Mouse (Mus musculus): ENCODE measurements at regions not wholly inside any gene's neighbourhood (a gene's known extent, or its start where the extent isn't known, plus 50 kb on each side); places are given as distances from the start of the nearest gene placed in this dataset.
A peak's percentile ranks its signal among the peaks of the same experiment; 100 is the strongest.

GRCm38 (mm10) chr5:136632286-136632685 is 60.7 kb upstream of the Myl10 start:
- Histone ChIP-seq H3K9ac (no peak overlapping the region), H3K36me3 (no peaks in the 10 kb centered on the region), H3K27me3 (replicated peaks) (no peaks in the 10 kb centered on the region), H3K4me1 (replicated peaks) (0 out of 2 replicates have a peak, but pooled peaks cover 2% of the 10 kb centered on the region), H3K9me3 (no peaks in the 10 kb centered on the region), H3K4me2 (replicated peaks) (no peak overlapping the region), H3K4me3 (replicated peaks) (no peak overlapping the region), H3K27ac (no peak overlapping the region)
- ATAC-seq = no peak
- 78% methylated on average over 5 of the region's 5 CpGs for WGBS

GRCm38 (mm10) chr5:136633901-136634300 is 59.0 kb upstream of the Myl10 start:
- Histone ChIP-seq H3K27me3 (replicated peaks) (no peaks in the 10 kb centered on the region), H3K4me3 (replicated peaks) (no peak overlapping the region), H3K9me3 (no peaks in the 10 kb centered on the region), H3K4me2 (replicated peaks) (no peak overlapping the region), H3K27ac (no peak overlapping the region), H3K36me3 (no peaks in the 10 kb centered on the region), H3K4me1 (replicated peaks) (peaks cover 14% of the 10 kb centered on the region; the same call in 1 of the 2 replicates), H3K9ac (no peak overlapping the region)
- WGBS = 77% methylated on average over 6 of the region's 6 CpGs
- ATAC-seq = no peak

GRCm38 (mm10) chr5:136635119-136635518 is 57.8 kb upstream of the Myl10 start:
- H3K9ac ChIP-seq = no peak overlapping the region
- no peaks in the 10 kb centered on the region for H3K36me3 ChIP-seq
- peaks cover 14% of the 10 kb centered on the region; the same call in 1 of the 2 replicates for H3K4me1 ChIP-seq (replicated peaks)
- H3K27me3 ChIP-seq (replicated peaks) = no peaks in the 10 kb centered on the region
- H3K27ac ChIP-seq = no peak overlapping the region
- no peak for ATAC-seq
- no peaks in the 10 kb centered on the region for H3K9me3 ChIP-seq
- no peak overlapping the region for H3K4me2 ChIP-seq (replicated peaks)
- WGBS = 80% methylated on average over 2 of the region's 2 CpGs
- no peak overlapping the region for H3K4me3 ChIP-seq (replicated peaks)

- ATAC-seq = no peak
- H3K36me3 ChIP-seq = no peaks in the 10 kb centered on the region
- no peak overlapping the region for H3K4me2 ChIP-seq (replicated peaks)
- H3K27me3 ChIP-seq (replicated peaks) = no peaks in the 10 kb centered on the region
- no peak overlapping the region for H3K9ac ChIP-seq
- peaks cover 14% of the 10 kb centered on the region; the same call in 1 of the 2 replicates for H3K4me1 ChIP-seq (replicated peaks)
- no peak overlapping the region for H3K27ac ChIP-seq
- no peak overlapping the region for H3K4me3 ChIP-seq (replicated peaks)
- no peaks in the 10 kb centered on the region for H3K9me3 ChIP-seq
- WGBS = 59% methylated on average over 1 of the region's 1 CpGs
Measured at GRCm38 (mm10) chr5:136636476-136636875, 56.5 kb upstream of the Myl10 start.

GRCm38 (mm10) chr5:136637872-136638271 is 55.1 kb upstream of the Myl10 start:
- H3K4me3 ChIP-seq (replicated peaks) = no peak overlapping the region
- peak; percentile 55 for ATAC-seq
- H3K4me1 ChIP-seq (replicated peaks) = peaks cover 14% of the 10 kb centered on the region; the same call in 1 of the 2 replicates
- no peaks in the 10 kb centered on the region for H3K9me3 ChIP-seq
- H3K27me3 ChIP-seq (replicated peaks) = no peaks in the 10 kb centered on the region
- WGBS = 46% methylated on average over 11 of the region's 11 CpGs
- peak overlapping the region; percentile 3; the same call in 1 of the 2 replicates for H3K4me2 ChIP-seq (replicated peaks)
- H3K27ac ChIP-seq = 0 out of 2 replicates have a peak overlapping the region, but pooled peaks have one; percentile 10
- no peak overlapping the region for H3K9ac ChIP-seq
- H3K36me3 ChIP-seq = no peaks in the 10 kb centered on the region

- no peak overlapping the region for H3K4me3 ChIP-seq (replicated peaks)
- no peaks in the 10 kb centered on the region for H3K36me3 ChIP-seq
- H3K9ac ChIP-seq = no peak overlapping the region
- no peaks in the 10 kb centered on the region for H3K9me3 ChIP-seq
- H3K27me3 ChIP-seq (replicated peaks) = no peaks in the 10 kb centered on the region
- H3K4me1 ChIP-seq (replicated peaks) = peaks cover 14% of the 10 kb centered on the region; the same call in 1 of the 2 replicates
- H3K4me2 ChIP-seq (replicated peaks) = no peak overlapping the region
- 88% methylated on average over 5 of the region's 5 CpGs for WGBS
- H3K27ac ChIP-seq = no peak overlapping the region
- no peak for ATAC-seq
Measured at GRCm38 (mm10) chr5:136640871-136641619, 51.9 kb upstream of the Myl10 start.

- Histone ChIP-seq H3K9me3 (no peaks in the 10 kb centered on the region), H3K4me3 (replicated peaks) (no peak overlapping the region), H3K9ac (no peak overlapping the region), H3K4me2 (replicated peaks) (no peak overlapping the region), H3K27ac (no peak overlapping the region), H3K27me3 (replicated peaks) (no peaks in the 10 kb centered on the region), H3K36me3 (no peaks in the 10 kb centered on the region), H3K4me1 (replicated peaks) (peaks cover 13% of the 10 kb centered on the region; the same call in 1 of the 2 replicates)
- WGBS = 42% methylated on average over 13 of the region's 13 CpGs
- no peak; the same call in 1 of the 2 replicates for ATAC-seq
Measured at GRCm38 (mm10) chr5:136642208-136642607, 50.7 kb upstream of the Myl10 start.

Measured in intestine, embryonic 15.5 days (tissue).